Mouse (Mus musculus): Measurements from ENCODE around the gene Vmn1r4.

Vmn1r4 gene

DNA sequence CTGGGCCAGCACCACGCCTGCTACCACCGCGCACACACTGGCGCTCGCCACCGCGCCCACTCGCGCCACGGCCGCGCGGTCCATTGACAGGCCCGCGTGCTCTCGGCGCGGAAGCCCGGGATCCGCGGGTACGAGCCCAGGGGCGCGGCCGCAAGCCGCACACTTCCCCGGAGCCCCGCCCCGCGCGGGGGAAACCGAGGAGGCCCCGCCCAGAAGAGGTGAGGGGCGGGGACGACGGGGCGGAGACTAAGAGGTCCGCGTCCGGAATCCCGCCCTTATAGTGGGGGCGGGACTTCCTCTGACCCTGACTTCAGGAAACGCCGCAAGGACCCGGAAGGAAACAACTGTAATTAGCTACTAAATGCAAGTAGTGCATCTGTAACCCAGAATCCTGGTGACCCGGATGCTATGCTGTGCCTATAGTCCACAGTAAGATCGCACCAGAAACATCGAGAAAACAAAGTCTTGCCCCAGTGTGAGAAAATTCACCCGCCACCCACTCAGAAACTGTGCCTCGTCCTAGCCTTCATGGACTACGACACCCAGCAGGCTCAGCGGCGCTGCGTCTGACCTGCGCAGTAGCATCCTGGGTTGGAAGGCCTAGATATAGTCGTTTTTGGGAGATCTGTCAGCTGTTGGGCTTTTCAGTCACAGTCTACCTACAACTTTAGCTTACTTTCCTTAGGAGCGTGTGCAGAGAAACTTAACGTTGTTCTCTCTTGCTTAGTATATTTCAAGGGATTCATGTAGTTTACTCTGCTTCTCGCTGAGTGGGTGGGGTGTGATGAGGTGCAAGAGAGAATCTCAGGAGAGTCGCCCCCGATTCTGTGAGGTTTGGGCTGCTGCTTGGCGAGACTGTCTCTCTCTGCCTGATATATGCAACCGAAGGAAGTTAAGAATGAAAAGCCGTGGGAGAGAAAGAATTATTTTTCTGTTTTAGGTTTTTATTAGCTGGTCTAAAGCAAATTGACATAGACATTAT is at the start of gene Vmn1r4, which contains the start of gene Nt5c3:
Gene Vmn1r4 (plus strand): TSS at position 290 of the 982 bp plus-strand sequence.
Gene Nt5c3 (minus strand): TSS at position 207 of the 982 bp plus-strand sequence.
- DNase-seq (ENCODE audit: low read depth) = peak; percentile 92

DNA sequence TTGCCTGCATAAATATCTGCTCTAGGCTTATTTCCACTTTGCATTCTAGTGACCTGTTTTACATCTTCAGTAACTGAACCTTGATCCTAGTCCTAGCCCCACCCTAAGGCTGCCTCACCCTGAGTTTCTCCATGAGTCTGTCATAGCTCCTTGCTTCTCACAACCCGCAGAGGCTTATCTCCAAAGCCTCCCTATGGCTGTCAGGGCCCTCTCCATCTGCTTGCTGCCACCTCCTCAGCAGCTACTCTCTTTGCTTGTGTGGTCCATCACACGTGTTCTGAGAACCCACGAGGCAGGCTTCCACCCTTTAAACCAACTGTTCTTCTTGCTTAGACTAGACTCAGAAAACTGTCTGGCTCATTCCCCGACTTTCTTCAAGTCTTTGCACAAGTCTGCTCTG is 46.9 kb upstream of the Vmn1r4 start:
- DNase-seq (ENCODE audit: low read depth) = no peak

DNA sequence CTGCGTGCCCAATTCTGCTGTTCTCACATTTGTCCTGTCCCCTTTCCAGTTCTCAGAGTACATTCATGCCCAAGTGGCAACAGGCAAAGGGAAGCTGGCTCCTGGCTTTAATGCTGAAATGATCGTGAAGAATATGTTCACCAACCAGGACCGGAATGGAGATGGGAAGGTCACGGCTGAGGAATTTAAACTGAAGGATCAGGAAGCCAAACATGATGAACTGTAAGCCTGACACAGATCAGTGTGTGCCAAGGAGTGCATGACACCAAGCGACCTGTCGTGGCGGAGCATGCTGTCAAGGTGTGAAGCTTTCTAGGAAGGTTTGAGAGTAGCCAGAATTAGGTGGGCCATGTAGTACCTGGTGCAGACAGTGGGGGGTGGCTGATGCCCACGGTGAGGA is 45.8 kb upstream of the Vmn1r4 start:
- no peak for DNase-seq (ENCODE audit: low read depth)

DNA sequence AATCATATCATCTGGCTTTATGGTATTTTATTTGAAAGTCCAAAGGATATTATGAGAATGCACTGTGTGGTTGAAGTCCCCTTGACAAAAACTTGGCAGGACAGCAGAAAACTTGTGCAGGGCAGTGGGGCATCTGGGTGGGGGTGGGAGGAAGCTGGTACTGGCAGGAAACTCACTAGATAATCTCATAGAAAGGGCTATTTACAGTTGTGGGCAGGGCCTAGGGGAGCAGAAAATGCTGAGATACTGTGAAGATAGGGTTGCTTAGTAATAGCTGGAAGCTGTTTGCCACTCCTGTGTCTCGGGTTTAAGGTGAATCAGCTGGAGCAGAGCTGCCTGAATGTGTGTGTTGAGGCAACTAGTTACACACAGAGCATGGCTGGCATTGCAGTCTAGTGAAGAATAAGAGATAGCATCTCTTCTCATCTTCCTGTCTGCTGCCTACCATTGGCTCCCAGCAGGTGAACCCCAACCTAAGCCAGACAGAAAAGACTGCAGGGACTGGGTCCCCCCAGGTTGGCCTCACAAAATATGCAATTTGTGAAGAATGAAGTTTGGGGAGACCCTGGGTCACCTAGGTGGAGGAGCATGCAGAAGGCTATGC is 44.4 kb upstream of the Vmn1r4 start:
- DNase-seq (ENCODE audit: low read depth) = no peak

DNA sequence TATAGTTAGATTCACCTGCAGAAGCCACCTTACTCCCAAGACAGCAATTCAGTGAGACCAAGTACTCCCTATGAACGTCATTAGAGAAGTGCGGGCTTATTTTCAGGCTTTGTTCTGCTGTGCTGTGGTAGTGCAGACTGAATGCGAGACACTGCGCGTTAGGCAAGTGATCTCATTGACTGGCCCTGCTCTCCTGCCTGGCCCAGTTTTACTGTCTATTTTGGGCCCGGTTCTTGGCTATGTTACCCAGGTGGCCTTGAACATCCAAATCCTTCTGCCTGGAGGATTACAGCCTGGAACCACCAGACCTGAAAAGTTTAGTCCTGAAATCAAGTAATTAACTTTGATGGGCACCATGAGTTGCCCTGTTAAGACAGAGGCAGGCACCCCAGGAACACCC is 35.3 kb upstream of the Vmn1r4 start:
- no peak for DNase-seq (ENCODE audit: low read depth)

DNA sequence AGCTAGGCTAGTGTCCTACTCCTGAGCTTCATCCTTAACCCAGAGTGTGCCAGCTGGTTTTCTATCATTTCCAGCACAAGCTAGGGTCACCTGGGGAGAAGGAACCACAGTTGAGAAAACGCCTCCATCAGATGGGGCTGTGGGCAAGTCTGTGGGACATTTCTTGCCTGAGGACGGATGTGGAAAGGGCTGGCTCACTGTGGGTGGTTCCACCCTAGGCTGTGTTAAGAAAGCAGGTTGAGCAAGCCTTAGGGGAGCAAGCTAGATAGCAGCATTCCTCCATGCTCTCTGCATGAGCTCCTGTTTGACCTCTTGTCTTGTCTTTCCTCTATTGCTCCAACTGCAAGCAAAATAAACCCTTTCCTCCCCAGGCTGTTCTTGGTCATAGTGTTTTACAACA is 33.1 kb upstream of the Vmn1r4 start:
- DNase-seq (ENCODE audit: low read depth) = no peak

DNA sequence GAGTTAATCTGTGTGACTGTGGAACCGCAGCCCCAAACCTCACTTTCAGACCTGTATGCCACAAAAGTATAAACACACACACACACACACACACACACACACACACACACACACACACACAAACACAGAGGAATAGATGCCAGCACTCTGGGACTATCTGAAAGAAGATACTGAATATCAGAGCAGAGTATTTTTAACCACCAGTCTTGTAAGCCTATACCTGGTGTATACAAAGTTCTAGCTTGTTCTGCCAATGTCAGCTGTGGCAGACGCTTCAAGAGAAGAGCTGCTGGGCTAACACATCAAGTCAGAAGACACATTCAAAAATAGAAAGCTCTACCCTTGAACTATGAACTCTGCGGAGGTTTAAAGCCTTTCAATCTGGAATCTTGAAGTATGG is 24.2 kb upstream of the Vmn1r4 start:
- DNase-seq (ENCODE audit: low read depth) = no peak

DNA sequence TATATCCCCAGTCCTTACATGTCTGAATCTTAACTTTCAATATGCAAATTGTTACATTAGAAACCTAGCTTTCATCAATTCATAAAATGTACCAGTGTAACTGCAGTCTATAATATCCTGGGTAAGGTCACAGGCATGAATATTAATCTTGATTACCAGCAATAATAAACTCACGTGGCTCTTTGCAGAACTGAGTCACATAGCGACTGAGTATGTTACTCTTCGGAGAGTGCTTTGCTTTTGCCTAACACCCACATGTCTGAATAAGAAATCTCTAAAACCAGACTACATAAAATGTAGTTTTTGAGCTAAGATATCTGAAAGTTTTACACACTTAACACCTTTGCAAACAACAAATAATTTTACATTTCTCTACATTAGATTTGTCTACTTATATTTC is 22.5 kb upstream of the Vmn1r4 start:
- DNase-seq (ENCODE audit: low read depth) = no peak

DNA sequence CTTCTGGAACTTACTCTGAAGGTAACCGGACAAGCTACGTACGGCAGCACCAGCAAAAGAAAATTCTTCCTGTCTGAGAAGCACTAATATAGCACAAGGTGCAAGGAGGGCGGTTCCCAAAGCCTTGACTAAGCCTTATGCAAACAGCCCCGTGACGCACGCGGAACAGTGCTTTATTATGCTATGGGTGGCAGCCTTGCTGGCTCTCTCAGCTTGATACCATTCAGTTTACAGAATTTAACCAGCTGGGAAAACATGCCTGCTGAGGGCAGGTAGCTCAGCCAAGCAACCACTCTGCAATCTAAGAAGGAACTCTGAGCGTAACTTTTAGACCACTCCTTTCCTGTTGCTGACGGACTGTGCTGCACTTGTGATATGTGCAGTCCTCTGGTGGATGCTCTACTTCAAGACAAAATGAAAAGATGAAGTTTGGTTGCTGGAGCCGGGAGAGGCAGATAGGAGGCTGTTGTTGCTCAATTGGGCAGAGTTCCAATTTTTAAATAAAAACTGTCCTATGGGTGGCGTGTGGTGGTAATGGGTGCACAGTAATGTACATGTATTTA is 21.9 kb upstream of the Vmn1r4 start:
- no peak for DNase-seq (ENCODE audit: low read depth)

DNA sequence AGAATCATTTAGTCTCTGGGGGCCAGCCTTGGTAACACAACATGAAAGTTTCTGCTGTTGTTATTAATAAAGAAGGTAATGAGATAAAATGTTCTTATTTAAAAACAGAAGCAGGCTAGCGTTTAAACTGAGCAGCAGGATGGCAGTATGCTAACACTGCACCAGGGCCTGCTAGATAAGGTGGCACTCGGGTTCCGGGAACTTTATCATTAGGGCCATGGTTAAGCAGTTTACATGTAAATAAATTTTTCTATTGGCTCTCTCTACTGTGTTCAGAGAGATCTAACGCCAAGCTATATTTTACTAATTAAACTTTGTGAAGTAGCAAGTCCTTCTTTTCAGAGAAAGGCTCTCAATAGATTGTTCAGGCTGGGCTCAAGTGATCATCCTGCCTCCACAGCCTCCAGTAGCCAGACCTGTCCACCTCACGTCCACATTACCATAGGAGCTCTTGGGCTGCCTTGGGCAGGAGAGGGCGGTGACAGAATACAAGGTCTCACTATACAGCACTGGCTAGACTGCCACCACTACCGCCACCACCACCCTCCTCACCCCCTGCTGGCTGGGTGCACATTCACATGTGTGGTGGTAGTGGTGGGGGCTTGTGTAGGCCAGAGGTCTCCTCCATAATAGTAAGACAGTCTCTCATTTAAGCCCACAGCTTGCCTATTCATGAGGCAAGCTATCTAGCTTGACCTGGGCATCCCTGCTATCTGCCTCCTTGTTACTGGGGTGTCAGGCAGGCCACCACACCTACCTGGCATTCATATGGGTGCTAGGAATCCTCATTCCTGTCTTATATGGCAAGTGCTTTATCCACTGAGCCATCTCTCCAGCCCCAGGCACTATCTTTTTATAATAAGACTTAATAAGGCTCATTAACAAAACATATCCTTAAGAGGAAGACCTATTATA is 21.0 kb upstream of the Vmn1r4 start:
- DNase-seq (ENCODE audit: low read depth) = no peak

DNA sequence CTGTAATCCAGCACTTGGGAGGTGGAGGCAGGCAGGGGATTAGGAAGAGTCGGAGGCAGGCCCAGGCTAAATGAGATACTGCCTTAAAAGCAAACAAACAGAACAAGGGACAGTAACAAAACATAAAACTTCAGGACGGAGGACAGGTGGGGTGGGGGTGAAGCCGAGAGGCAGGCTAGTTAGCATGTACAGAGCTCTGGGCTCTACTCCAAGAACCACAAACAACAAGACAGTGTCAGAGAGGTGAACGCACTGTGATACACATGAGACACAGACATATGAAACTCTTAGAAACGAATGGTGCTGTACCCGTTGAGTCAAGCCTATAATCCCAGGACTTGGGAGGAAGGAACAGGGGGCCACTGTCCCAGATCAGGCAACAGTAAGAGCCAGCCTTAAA is 20.0 kb upstream of the Vmn1r4 start:
- DNase-seq (ENCODE audit: low read depth) = no peak

DNA sequence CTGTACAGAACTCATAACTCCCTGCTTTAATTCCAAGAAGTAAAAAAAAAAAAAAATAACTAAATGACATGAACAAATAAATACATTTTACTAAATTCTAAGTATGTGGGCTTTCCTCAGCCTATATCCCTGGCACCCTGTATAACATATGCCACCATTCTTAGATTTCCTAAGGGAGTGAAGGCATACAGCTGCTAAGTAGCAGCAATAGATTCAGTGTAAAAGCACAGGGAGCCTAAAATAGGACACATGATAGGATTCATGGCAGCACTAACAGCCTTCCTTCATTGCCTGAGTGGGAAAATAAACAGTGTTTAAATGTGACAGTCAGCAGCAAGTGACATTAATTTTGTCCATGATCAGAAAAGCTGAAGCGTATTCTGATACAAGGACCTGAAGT is 19.5 kb upstream of the Vmn1r4 start:
- no peak for DNase-seq (ENCODE audit: low read depth)

DNA sequence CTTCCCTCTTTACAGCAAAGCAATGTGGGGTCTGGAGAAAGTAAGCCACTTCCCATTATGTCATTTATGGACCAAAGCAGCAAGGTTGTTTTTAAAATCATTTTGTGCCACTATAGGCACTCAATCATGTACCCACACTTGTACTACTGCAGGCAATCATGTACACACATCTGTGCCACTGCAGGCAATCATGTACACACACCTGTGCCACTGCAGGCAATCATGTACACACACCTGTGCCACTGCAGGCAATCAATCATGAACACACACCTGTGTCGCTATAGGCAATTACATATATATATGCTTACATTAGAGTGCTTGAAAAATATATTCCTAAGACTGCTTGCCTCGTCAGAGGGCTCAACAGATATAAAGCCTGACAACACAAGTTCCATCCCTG is 18.8 kb upstream of the Vmn1r4 start:
- DNase-seq (ENCODE audit: low read depth) = no peak

DNA sequence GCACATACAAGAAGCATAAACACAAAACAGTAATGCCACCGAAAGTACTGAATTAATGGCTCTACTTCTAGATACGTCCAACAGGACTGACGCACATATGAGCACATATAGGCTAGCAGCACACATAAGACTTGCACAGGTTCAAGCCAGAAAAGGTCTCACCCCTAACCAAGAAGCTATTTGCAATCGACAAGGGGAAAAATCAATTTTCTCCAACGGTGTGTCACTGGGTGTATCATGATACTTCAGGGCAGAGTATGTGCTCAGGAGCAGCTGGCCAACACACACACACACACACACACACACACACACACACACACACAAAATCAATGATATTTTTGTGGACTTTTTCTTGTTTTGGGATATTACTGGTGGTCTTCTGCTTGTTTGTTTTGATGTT is 18.3 kb upstream of the Vmn1r4 start:
- DNase-seq (ENCODE audit: low read depth) = no peak

DNA sequence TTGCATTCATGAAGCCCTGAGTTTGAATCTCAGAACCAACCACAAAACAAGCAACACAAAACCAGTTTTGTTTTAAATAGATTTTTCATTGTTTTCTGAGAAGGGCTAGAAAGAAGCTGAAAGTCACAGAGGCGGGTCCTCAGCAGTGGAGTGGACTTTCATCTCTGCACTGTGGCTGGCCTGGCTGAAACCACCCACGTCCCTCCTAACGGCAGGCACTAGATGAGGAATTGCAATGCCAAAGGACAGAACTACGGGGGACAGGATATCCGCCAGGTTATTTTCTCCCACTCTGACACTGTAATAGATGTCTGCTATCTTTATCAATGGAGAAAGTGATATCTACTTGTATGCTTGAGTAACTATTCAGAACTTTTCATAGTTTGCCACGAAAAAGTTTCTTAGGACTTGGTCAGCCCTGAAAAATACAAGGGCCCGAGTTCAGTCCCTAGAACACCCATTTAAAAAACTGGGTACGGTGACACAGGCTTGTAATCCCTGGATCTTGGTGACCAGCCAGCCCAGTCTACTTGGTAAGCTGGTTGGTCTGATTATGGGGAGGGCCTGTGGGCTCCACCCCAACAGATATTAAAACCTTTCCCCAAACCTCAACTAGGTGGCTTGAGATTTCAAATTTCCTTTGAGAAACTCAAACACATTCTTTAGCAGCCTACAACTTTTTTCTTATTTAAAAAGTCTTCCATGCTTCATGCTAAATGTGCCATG is 17.5 kb upstream of the Vmn1r4 start:
- no peak for DNase-seq (ENCODE audit: low read depth)

DNA sequence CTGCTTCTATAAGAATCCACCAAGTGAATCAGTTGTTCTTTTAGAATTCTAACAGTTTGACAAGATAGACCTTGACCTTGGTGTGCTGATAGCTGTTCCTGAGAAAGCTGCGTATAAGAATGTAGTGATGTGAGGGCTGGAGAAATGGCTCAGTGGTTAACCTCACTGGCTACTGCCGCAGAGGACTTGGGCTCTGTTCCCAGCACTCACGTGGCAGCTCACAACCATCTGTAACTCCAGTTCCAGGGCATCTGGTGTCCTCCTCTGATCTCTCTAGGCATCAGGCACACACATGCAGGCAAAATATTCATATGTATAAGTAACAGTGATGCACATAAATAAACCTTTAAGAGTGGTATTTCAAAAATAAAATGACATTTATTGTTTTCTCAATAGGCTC is 15.8 kb upstream of the Vmn1r4 start:
- DNase-seq (ENCODE audit: low read depth) = no peak

DNA sequence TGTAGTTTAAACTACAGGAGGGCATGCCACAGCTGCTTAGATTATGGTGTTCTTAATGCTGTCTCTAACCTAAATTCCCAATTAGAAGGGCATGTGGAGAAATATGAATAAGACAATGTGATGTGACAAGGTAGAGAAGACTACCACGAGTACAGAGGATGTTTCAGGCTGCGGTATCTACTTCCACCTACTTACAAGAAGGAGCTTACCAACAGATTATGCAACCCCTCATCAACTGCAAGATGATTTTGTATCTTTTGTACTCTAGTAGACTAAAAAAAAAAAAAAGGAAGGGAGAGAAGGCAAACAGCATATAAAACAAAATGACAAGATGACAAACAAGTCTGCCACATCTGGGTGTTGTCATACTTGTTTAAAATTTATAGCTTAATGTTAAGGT is 15.4 kb upstream of the Vmn1r4 start:
- no peak for DNase-seq (ENCODE audit: low read depth)

DNA sequence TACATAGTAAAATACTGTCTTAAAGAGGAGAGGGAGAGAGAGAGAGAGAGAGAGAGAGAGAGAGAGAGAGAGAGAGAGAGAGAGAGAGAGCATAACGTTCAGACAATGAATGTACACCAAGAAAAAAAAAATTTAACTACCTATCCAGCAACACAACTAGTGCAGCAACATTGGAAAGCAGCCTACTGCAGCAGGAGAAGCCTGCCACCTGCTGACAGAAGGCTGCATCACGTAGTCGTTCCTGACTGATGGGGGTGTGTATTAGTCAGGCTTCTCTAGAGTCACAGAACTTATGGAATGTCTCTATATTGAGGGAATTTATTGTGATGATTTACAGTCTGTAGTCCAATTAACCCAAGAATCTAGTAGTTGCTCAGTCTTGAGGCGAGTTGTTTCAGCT is 14.9 kb upstream of the Vmn1r4 start:
- DNase-seq (ENCODE audit: low read depth) = no peak

DNA sequence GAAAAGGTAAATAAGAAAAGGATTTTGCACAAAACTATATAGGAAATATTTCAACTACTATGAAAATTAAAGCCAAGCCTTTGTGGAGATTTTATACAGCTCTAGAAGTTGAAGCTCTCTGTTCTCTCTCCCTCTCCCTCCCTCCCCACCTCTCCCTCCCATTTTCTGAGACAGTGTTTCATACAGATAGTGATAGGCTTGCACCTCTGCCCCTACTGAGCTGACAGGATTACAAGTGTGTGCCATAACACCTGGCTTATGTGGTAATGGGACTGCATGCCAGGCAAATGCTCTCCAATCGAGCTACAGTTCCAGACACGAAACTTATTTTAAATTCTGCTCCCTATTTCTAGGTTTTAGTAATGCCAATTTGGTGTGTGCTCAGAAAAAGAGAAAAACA is 12.9 kb upstream of the Vmn1r4 start:
- DNase-seq (ENCODE audit: low read depth) = no peak

DNA sequence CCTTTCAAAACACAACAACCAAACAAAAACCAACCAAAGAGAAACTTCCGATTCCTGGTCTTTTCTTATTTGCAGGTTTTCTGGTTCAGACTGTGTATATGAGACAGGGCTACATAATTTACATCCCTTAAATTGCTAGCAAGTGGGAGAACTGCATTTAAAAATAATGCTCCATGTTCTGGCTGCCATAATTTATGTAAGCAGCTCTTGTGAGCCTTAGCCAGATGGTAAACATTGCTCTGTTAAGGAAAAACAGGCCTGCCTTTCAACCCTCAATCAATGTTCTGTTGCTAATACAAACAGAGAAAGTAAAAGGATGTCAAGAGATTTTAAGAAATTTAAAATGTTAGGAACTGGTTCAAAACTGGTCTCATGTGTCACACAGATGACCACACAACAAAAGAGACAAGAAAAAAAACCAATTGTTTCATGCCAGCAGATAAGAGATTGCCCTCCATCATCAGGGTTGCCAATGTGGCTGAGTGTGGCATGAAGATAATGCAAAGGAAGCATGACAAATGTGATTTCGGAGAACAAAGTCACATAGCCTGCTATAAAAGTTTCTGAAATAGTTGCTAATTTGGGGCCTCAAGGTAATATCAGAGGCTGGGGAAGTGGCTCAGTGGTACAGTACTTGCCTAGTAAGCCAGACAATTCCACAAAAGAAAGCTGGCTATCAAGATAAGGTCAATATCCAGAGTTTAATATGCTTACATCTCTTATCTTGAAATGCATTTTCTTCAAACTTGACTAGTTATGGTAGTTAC is 10.5 kb upstream of the Vmn1r4 start:
- no peak for DNase-seq (ENCODE audit: low read depth)

DNA sequence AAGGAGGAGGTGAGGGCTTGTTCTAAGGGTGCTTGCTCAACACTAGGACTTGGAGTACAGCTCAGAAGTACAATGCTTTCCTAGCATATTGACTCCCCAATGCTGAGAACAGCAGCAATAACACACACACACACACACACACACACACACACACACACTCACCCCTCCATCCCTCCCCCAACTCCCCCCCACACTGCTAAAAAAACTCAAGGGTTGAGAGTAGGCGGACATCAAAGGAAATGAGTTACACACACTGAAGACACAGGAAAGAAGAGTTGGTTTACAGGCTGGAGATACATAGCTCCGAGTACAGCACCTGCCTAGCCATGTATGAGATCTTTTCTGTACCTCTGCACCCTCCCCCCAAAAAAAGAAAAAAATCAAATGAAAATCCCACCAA is 7.5 kb upstream of the Vmn1r4 start:
- DNase-seq (ENCODE audit: low read depth) = no peak
